Mouse (Mus musculus) lung, postnatal 25 days (tissue): ENCODE results near the gene Gprc5b.
A peak's percentile ranks its signal among the peaks of the same experiment; 100 is the strongest.

ENCODE experiments used
- DNase-seq: peaks from one replicate; pipeline ENCODE4 v3.0.0; 2022; ENCODE audit warnings: low spot score

The Gprc5b gene

DNA sequence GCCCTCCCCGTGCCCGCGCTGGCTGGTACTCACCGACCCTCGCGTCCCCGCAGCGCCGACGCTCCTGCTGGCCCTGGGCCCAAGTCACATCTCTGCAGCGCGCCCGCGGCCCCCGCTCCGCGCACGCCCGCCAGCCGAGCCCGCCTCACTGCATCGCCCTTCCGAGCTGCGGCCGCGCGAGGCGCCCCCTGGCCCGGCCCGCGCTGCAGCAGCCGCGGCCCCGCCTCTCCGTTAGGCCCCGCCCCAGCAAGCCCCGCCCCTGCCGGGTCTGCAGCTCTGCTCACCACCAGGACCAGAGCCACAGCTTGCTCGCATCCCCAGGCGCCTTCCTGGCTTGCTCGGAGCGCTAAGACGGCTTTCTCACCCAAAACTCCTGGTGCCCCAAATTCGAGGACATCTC lies at the start of gene Gprc5b:
Gene Gprc5b (minus strand): TSS at position 205 of the 400 bp plus-strand sequence.
- DNase-seq, result peak; percentile 86

DNA sequence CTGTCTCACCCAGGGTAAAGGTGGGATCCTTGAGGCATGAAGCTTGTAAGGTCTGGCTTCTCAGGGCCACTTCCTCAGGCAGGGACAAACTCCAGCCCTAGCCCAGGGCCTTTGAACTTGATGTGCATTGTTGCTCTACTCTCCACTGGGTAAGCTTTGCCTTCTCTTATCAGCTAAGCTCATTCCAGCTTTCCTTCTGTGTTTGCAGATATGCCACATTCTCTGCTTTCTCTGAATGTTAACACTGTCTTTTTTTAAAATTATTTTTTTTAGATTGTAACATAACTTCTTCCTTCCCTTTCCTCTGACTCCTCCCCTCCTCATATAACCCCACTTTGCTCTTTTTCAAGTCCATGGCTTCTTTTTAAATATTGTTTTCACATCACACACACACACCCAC lies 46.5 kb upstream of the Gprc5b start:
- DNase-seq, result no peak

DNA sequence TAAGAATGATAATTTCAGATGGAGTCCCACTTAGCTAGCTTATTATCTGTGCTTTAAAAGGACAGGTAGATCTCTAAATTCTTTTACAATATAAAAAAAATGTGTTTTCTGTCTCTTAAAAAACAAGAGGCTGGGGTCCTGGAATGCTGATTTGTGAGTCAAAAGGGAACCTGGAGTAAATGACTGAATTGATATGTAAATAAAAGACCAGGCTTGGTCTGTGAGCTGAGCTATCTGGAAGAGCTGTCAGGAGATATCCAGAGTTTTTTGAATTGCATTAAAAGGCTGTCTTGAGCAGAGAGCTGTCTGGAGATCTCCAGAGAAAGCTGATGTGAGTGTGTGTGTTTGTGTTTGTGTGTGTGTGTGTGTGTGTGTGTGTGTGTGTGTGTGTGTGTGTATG lies 42.6 kb upstream of the Gprc5b start:
- no peak for DNase-seq

DNA sequence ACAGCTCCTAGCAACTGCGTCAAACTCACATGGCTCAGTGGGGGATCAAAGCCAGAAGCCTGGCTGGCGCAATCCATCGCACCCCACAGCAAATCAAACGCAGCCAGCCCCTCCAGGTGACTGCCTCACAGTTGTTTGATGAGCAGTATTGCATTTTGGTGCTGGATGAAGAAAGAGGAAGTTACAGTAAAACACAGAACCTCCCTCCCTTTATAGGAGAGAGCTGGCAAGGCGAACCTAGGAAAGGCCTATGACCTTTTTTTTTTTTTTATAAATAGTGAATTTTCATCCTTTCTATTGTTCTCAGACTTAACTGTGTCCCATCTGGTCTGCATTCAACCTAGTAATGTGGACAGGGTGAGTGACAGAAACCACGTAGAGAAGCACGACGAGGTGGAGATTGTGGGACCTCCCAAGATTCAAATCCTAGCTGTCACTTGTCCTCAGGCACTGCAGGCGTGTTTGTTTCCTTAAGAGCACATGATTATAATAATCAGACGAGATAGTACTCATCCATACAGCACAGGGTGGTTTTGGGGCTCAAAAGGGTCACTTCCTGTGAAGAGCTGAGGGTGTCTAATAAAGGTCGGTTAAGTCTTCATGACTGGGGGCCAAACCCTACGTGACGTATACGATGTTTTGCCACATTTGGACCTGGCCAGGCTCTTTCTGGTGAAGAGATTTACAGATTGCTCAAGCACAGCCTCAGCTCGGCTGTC lies 39.4 kb upstream of the Gprc5b start:
- DNase-seq, result no peak

DNA sequence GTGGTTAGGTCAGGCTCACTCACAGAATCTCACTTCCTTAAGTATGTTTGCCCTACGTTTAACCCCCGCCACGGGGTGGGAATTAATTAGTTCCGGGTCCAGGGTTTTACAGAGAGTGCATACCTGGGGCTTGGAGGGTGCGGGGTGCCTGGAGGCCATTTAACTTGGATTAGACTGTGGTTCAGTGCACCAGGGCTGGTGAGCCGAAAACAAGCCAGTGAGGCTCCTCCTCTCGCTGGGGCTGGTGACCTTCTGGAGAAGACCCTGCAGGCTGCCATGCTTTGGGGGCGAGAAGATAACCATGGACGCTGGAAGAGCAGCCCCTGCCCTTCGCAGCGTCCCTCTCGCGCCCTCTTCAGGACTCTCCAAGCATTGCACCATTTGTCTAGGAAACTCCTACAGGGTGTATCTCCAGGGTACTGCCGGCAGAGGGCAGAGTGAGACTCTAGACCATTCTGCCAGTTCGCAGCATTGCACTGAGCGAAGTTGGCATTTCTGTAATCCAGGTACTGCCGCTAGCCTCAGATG lies 28.4 kb upstream of the Gprc5b start:
- peak; percentile 20 for DNase-seq

DNA sequence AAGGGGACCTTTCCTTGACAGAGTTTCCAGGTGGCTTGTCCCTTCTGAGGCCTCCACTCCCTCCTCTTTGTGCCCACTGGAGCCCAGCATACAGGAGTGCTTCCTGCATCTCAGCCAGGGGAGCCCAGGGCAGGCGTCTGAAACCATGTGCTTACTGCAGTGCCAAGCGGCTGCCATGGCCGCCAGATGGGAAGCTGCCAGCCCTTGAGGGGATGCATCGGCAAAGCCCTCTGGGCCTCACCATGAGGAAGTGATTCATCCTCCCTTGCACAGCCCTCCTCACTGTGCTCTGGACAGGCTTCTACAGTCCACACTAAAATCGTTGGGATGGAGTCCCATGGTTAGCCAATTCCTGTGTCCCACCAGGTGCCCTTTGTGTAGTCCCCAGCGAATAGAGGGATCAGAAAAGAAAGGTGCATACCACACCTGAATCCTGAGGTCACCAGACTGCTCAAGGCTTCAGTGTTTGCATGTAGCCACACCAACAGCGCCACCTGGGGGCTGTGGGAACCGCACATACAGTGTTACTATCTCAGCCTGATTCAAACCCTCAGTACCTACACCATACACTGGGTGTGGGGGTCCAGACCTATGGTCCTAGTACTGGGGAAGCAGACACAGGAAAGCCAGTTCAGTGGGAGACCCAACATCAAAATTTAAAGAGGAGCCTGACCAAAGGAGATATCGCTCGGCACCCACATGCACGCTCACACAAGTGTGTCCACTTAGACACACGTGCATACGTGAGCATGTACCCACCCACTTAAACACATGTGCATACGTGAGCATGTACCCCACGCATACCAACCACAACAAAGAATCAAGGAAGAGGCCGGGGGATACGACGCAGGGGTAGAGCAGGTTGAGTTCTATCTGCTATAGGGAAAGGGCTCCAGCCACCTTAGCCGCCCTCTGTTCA lies 27.5 kb upstream of the Gprc5b start:
- no peak for DNase-seq

DNA sequence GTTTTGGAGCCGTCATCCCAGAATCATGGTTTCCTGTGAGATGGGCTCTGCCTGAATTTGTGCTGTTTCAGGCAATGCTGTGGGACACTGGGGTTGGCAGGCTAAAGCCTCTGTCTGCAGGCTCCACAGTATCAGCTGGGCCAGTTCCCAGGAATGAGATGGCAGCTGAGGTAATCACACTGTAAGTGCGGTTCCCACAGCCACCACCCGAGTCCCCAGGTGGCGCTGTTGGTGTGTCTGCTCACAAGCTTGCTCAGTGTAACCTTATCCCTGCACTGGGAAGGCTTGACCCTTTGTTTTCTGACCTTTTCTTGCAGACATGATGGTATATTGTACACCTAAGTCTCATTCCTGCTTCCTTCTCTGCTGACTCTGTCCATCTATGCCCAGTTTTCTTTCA lies 24.5 kb upstream of the Gprc5b start:
- DNase-seq, result no peak

DNA sequence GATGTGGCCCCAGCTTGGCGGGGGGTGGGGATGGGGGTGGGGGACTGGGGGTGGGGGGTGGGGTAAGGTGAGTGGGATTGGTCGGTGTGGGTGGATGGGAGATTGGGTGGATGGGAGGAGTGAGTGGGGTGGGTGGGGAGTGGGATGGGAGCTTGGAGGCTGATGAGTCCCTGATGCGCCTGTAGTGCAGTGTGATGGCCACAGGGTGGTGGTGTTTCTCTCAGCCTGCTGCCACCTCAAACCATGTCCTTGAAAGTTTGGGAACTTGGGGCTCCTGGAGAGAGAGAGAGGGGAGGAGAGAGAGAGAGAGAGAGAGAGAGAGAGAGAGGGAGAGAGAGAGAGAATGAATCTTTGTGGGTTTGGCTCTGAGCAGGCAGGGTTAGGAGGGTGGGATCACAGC lies 20.7 kb upstream of the Gprc5b start:
- no peak for DNase-seq

DNA sequence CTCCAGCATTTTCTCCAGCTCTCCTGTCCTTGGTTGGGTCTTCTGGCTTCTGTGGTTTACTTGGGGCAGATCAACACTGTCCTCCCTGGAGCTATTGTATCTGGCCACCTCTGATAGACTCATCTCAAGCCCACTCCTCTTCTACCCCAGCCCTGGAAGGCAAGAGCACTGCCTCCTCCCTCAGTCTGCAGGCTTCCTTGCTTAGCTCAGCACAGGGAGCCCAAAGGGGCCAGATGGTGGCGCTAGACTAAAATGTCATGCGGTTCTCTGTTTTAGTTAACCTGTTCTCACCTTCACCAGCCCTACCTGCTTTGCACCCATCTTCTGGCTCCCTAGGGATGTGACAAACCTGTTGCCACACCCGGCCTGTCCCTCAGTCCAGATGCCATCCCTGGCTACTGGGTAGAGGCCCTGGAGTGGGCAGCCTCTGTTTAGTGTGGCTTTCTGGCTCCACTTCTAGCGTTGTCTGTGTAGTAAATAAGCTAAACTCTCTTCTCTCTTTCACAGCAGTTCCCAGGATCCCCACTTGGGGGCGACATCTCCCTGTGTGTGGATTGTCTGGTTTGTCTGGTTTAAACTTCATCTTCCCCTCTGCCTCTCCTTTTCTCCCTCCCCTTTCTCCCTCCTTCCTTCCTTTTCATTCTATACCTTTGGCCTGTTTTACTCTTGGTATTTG lies 16.0 kb upstream of the Gprc5b start:
- DNase-seq, result peak; percentile 27

DNA sequence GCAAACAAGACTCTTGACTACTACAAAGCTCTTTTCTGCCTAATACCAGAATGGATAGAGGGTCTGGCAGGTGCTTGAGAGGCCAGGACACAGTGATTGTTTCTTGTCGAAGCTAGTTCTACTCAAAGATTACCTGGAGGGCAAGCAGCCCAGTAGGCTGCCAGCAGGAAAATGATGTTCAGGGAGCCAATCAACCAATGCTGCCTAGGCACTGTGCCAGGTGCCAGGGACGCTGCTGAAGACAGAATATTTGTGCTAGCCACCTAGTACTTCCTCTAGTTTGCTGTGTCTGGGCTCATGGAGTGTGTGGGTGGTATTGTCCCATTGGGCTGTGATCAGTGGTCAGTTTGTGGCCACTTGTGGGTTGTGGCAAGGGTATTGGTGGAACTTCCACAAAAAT lies 7.5 kb upstream of the Gprc5b start:
- DNase-seq, result no peak

DNA sequence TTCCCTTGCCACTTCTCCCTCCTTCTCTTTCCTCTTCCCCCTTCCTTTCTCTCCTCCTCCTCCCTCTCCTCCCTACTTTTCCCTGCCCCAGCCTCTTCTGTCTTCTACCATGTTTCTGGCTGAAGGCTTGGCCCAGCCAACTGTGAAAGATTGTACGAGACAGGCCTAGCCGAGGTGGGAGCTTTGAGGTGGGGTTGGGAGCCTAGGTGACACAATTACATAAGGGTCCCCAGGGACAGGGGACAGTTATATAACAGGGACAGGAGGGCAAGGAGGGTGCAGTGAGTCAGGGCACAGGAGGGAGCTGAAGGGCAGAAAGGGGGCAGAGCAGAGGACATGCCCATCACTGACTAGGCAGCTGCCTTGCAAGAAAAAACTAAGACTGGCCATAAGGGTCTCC lies 7.0 kb upstream of the Gprc5b start:
- no peak for DNase-seq

DNA sequence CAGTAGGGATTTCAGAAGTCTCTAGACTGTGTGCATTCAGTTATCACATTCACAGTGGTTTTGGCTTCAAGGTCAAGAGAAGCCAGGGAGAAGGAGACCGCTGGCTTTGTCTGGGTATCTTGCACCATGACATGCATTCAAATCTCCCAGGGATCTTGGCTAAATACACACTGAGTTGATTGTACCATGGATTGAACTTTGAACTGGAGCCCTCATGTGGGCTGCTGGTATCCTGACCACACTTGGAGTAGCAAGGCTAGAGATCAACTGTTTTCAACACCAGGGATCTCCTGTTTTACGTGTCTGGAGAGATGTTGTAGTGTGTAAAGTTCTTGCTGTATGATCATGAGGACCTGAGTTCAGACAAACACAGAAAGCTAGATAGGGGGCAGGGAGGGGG lies 4.8 kb upstream of the Gprc5b start:
- no peak for DNase-seq

DNA sequence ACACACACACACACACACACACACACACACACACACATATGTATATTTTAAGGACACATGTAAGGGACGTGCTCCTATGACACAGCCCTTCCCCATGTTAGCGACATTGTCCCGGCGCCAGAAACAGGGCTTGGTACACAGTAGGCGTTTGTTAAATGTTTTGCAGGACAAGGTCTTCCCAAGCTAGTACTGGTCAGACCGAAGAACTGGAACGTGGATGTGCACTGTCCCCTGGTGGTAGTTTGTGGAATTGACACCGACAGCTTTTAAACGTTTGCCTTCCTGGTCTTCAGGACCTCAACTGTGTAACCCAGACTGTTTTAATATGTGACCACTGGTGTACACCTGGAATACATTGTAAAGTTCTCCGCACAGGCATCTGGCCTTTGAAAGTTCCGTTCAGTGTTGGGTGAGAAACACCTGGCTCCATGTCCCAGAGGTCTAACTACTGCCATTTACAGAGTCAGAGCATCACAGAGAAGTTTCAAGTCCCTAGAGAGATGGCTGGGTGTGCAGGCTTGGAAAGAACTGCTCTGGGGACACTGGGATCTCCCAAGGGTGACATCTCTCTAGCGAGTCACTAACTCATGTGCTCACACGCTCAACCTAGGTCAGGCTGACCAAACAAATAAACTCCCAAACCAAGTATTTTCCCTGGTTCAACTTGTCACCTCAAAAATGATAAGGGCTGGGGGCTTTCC lies 1.3 kb upstream of the Gprc5b start:
- peak; percentile 83 for DNase-seq

DNA sequence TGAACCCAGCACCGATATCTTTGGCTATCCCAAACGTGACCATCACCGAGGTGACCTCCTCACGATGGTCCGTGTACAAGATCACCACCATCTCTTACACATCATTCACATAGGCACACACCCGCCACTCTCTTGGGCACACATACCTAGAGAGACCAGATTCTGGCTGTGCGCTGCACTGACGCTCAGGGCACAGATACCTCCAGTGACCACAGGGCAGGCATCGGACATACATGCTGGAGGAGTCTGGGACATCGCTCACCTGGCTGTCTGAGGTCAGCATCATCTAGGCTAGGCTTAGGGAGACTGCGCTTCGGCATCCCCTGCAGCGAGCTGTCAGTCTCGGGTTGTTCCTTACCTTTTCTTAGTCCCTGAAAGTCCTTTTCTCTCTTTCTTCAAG lies 660 bp upstream of the Gprc5b start:
- no peak for DNase-seq

DNA sequence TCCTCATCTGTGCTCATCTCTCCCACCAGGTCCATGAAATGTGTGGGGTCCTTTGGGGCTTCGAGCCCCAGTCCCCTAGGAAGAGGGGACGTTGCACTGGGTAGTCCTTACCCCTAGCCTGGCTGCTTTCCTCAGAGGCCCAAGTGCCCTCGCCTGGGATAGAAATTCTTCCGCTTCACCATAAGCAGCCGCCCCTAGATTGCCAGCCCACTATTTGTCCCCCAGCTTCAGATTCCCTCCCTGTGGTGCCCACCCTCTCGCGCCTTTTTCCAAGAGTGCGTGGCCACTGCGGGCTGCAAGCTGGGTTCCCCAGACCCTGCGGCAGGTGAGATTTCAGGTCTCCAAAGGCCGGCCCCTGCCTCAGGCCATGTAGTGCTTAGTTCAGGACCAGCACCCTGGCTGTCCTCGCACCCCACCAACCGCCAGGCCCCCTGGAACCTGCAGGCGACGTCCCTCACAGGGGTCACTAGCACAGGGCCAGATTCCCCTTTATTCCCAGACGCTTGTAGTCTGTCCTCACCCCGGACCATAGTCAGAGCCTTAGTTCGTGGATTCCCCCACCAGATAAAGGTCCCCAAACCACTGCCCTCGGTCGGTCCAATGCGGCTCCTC lies 674 bp downstream of the Gprc5b start:
- no peak for DNase-seq

DNA sequence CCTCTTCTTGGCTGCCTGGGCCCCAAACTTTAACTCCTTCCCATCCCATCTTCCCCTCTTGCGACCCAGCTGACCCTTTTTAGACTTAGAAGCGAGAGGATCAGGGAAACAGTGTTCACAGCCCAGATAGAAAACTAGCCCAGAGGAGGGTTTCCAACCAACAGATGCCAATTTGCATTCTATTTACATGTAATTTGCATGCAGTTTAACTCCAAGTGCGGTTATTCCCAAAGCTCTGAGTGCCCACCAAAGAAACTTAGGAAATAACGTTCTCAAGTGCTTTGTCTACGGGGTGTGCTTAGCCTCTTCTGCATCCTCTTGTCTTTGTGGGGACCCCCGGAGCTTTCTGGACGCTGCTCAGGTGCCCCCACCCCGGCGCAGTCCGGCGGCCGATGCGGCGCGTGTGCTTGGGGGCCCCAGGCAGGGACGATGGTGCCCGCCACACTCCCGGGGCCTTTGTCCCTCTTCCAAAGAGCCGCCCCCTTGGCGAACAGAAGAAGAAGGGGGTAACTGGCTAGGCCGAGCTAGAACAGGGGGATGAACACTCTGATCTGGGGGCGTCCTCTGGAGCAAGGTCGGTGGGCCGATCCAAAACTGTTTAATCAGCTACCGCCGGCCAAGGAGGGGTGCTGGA lies 1.3 kb downstream of the Gprc5b start:
- DNase-seq, result no peak

DNA sequence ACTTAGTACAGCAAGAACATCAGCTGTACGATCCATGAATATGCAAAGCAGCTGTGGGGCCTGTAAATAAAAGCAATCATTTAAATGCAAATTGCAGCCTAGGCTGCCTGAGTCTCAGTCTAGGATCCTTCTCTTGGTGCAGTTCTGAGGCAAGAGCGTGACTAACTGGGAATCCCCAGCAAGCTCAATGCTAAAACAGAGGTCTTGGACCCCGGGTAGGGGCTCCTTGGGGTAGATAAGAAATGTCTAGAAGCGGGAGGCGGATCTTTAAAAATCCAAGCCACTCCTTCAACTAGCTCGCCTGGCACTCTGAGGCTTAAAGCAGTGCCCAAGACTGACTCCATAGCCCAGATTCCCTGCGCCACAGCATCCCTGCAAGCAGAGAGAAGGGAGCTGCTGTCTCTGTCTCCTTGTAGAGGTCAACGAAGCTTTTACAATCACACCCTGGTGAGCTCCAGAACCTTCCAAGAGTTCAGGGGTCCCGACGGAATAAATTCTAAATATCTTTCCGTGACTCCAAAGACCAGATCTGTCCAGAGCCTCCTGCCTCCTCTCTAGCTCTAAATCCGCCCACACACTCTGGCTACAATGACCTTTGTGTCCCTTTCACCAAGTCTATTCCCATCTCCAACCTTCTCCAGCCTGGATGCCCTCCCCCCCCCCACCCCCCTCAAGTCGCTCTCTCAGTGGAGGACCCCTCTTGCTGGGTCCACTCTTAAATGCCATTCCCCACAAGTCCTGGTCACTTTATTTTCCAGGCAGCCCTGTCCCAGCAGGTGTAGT lies 2.2 kb downstream of the Gprc5b start:
- DNase-seq, result no peak

DNA sequence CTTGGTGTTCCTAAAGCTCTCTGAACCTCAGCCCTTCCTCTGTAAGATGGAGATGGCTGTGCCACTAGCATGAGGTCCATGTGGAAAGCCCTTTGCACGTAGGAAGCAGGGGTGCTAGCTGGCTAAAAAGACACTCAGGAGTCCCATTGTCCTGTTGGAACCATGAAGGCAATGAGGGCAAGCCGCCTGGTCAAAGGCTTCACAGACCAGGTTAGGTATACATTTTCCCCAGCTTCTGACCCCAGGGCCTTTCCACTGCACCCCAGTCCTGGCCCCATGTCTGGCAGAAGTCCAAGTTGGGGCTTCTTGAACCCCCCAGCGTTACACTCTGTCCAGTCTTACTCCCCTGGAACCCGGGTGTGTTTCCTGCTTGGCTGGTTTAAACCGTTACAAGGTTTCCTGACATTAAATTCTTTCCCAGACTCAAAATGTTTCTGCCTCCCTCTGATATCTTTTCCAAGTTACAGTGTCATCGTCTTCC lies 2.9 kb downstream of the Gprc5b start:
- DNase-seq, result no peak

DNA sequence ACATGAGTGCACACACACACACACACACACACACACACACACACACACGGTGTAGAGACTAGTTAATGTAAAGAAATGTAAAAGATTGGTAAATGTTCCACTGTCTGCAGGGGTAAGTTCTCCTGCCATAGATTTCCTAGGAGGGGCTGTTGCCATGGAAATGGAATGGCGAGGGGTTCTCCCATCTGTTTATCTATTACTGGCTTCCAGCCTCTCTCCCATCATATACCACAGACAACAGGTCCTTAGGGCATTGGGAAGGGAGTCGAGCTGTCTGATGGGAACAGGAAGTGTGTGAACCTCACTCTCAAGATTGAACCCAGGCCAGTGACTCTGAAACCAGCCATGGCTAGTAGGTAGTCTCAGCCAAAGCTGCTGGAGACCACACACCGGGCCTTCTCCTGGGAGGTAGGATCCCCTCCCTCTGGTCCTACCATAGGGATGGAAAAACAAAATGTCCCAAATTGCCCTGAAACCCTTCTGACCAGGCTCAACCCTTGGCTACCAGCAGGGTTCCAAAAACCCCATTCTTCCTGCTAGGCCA lies 3.6 kb downstream of the Gprc5b start:
- no peak for DNase-seq

DNA sequence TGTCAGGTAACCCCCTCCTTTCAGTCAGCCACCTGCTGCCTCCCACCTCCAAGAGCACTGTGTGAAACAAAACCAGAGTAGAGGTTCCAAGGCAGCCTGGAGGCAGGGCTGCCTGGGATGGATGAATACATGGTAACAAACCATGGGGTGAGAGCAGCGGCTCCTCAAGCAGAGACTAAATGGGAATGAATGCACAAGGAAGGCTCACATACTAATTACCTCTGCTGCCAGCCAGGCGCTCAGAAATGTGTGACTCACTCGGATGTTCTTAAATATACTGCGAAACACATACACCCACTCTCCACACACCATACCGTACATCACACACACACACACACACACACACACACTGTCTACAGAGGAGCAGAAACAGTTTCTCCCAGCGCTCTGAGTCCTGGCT lies 4.7 kb downstream of the Gprc5b start:
- no peak for DNase-seq
